In the genomic region with DNA sequence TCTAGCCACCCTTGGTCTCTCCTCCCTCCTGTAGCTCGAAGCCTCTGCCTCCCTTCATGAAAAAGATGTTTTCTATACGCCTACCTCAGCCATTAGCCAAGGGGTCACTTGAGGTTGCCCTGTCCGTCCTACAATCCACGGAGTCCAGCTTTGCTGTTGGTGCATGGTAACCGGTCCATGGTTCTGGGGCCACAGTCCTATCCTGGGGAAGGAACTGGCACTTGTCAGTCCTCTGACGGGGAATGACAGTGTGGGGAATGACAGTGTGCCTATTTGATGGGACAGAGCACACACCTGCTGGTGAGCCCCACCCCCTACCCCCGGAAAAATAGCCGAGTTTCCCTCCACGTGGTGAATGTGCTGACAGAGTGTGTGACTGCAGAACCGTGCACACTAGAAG, we compare ENCODE assay signal across 8 mouse cellular contexts.
DNase-seq lines count a peak whose midpoint lies in the region; ATAC-seq and TF ChIP-seq lines count a peak whose summit lies in the region.

No protein-coding gene starts in this region.

- H3K4me2 ChIP-seq in forebrain, embryonic 16.5 days (ENCODE audit: low read length), result peak overlapping the region; percentile 30
- H3K4me2 ChIP-seq in forebrain, embryonic 11.5 days (ENCODE audit: low read depth, low read length, severe bottlenecking), result no peak overlapping the region
- no peak overlapping the region for H3K4me2 ChIP-seq in kidney, postnatal 0 days (ENCODE audit: low read length)
- peak overlapping the region; percentile 44 for H3K4me2 ChIP-seq in hindbrain, embryonic 15.5 days
- peak overlapping the region; percentile 21 for H3K4me2 ChIP-seq in midbrain, embryonic 14.5 days (ENCODE audit: low read length)

- DNase-seq in forebrain, embryonic 11.5 days (ENCODE audit: low spot score), result no peak
- no peak for DNase-seq in kidney, postnatal 0 days (ENCODE audit: low spot score)
- DNase-seq in kidney, postnatal 14 days, result no peak
- DNase-seq in midbrain, embryonic 14.5 days, result no peak
- no peak for DNase-seq in spleen, adult 18-20 months
- no peak for DNase-seq in adrenal gland, postnatal 25 days

- H3K9me3 ChIP-seq in forebrain, embryonic 16.5 days (ENCODE audit: control insufficient read depth, low read length), result no peaks in the 10 kb centered on the region
- no peaks in the 10 kb centered on the region for H3K9me3 ChIP-seq in forebrain, embryonic 11.5 days (ENCODE audit: control insufficient read depth, low read length)
- H3K9me3 ChIP-seq in kidney, postnatal 0 days (replicated peaks; ENCODE audit: low read length), result no peaks in the 10 kb centered on the region
- H3K9me3 ChIP-seq in hindbrain, embryonic 15.5 days, result no peaks in the 10 kb centered on the region
- no peaks in the 10 kb centered on the region for H3K9me3 ChIP-seq in midbrain, embryonic 14.5 days (ENCODE audit: control insufficient read depth, low read length)

- 19% methylated on average over 10 of the region's 10 CpGs for WGBS in forebrain, embryonic 16.5 days
- 26% methylated on average over 10 of the region's 10 CpGs for WGBS in forebrain, embryonic 11.5 days
- WGBS in kidney, postnatal 0 days, result 17% methylated on average over 10 of the region's 10 CpGs
- WGBS in hindbrain, embryonic 15.5 days, result 19% methylated on average over 10 of the region's 10 CpGs
- WGBS in midbrain, embryonic 14.5 days, result 22% methylated on average over 10 of the region's 10 CpGs

- no peak overlapping the region for H3K9ac ChIP-seq in forebrain, embryonic 16.5 days (replicated peaks; ENCODE audit: low read depth, low read length)
- H3K9ac ChIP-seq in forebrain, embryonic 11.5 days (ENCODE audit: low read length), result no peak overlapping the region
- no peak overlapping the region for H3K9ac ChIP-seq in kidney, postnatal 0 days (ENCODE audit: low read depth, low read length)
- H3K9ac ChIP-seq in hindbrain, embryonic 15.5 days, result no peak overlapping the region
- H3K9ac ChIP-seq in midbrain, embryonic 14.5 days (replicated peaks; ENCODE audit: low read length), result no peak overlapping the region

- peak; percentile 23; the same call in 1 of the 2 replicates for ATAC-seq in forebrain, embryonic 16.5 days
- no peak for ATAC-seq in forebrain, embryonic 11.5 days (replicated peaks; ENCODE audit: low FRiP score)
- ATAC-seq in kidney, postnatal 0 days (replicated peaks; ENCODE audit: low FRiP score, low read depth), result peak; percentile 26; the same call in 1 of the 2 replicates
- ATAC-seq in hindbrain, embryonic 15.5 days (ENCODE audit: low FRiP score, low read depth), result peak; percentile 38; the same call in 1 of the 2 replicates
- no peak; the same call in 1 of the 2 replicates for ATAC-seq in midbrain, embryonic 14.5 days (ENCODE audit: low FRiP score, low TSS enrichment)

- peaks cover 3% of the 10 kb centered on the region; the same call in 1 of the 2 replicates for H3K4me1 ChIP-seq in forebrain, embryonic 16.5 days (replicated peaks; ENCODE audit: control insufficient read depth, insufficient read depth, low read length)
- no peaks in the 10 kb centered on the region for H3K4me1 ChIP-seq in forebrain, embryonic 11.5 days (replicated peaks; ENCODE audit: control insufficient read depth, insufficient read depth, low read length)
- no peaks in the 10 kb centered on the region for H3K4me1 ChIP-seq in kidney, postnatal 0 days (replicated peaks; ENCODE audit: insufficient read depth, low read length)
- peaks cover 8% of the 10 kb centered on the region for H3K4me1 ChIP-seq in hindbrain, embryonic 15.5 days (replicated peaks)
- no peaks in the 10 kb centered on the region for H3K4me1 ChIP-seq in midbrain, embryonic 14.5 days (ENCODE audit: control insufficient read depth, insufficient read depth, low read length)

- H3K27me3 ChIP-seq in forebrain, embryonic 16.5 days (replicated peaks; ENCODE audit: control insufficient read depth, insufficient read depth, low read length), result 0 out of 2 replicates have a peak, but pooled peaks cover 3% of the 10 kb centered on the region
- H3K27me3 ChIP-seq in forebrain, embryonic 11.5 days (ENCODE audit: control insufficient read depth, insufficient read depth, low read length), result no peaks in the 10 kb centered on the region
- H3K27me3 ChIP-seq in kidney, postnatal 0 days (ENCODE audit: insufficient read depth, low read length), result no peaks in the 10 kb centered on the region
- H3K27me3 ChIP-seq in hindbrain, embryonic 15.5 days, result peaks cover 6% of the 10 kb centered on the region; the same call in 1 of the 2 replicates
- no peaks in the 10 kb centered on the region for H3K27me3 ChIP-seq in midbrain, embryonic 14.5 days (ENCODE audit: control insufficient read depth, insufficient read depth, low read length)

- no peaks in the 10 kb centered on the region for H3K36me3 ChIP-seq in forebrain, embryonic 16.5 days (ENCODE audit: control insufficient read depth, insufficient read depth)
- no peaks in the 10 kb centered on the region for H3K36me3 ChIP-seq in forebrain, embryonic 11.5 days (ENCODE audit: control insufficient read depth, insufficient read depth, low read length)
- no peaks in the 10 kb centered on the region for H3K36me3 ChIP-seq in kidney, postnatal 0 days (ENCODE audit: insufficient read depth, low read length)
- no peaks in the 10 kb centered on the region for H3K36me3 ChIP-seq in hindbrain, embryonic 15.5 days
- no peaks in the 10 kb centered on the region for H3K36me3 ChIP-seq in midbrain, embryonic 14.5 days (ENCODE audit: control insufficient read depth, insufficient read depth, low read length)

- TF ChIP-seq CTCF in kidney, postnatal 0 days (IDR thresholded peaks at IDR 0.05; ENCODE audit: low read depth), result no peak

- no peak overlapping the region for H3K27ac ChIP-seq in forebrain, embryonic 16.5 days (ENCODE audit: low read length)
- no peak overlapping the region for H3K27ac ChIP-seq in forebrain, embryonic 11.5 days (ENCODE audit: low read depth, low read length)
- no peak overlapping the region; the same call in 1 of the 2 replicates for H3K27ac ChIP-seq in kidney, postnatal 0 days
- no peak overlapping the region for H3K27ac ChIP-seq in hindbrain, embryonic 15.5 days (replicated peaks)
- H3K27ac ChIP-seq in midbrain, embryonic 14.5 days (replicated peaks; ENCODE audit: low read depth, low read length), result no peak overlapping the region

- no peak overlapping the region for H3K4me3 ChIP-seq in forebrain, embryonic 16.5 days (replicated peaks; ENCODE audit: low read length)
- H3K4me3 ChIP-seq in forebrain, embryonic 11.5 days (ENCODE audit: low read depth, low read length), result no peak overlapping the region
- H3K4me3 ChIP-seq in kidney, postnatal 0 days (replicated peaks; ENCODE audit: low read depth, low read length), result no peak overlapping the region
- no peak overlapping the region for H3K4me3 ChIP-seq in hindbrain, embryonic 15.5 days
- no peak overlapping the region for H3K4me3 ChIP-seq in midbrain, embryonic 14.5 days (replicated peaks; ENCODE audit: low read depth, low read length)

Comparison
In these comparisons a context has a peak if more than half of its experiments do, and no peak if none do; other contexts are left out.
1. ATAC-seq: peak in forebrain, embryonic 16.5 days (single experiment), kidney, postnatal 0 days (single experiment) and hindbrain, embryonic 15.5 days (single experiment); none in forebrain, embryonic 11.5 days (single experiment) and midbrain, embryonic 14.5 days (single experiment).
2. H3K4me2 ChIP-seq: peak in forebrain, embryonic 16.5 days (single experiment), hindbrain, embryonic 15.5 days (single experiment) and midbrain, embryonic 14.5 days (single experiment); none in forebrain, embryonic 11.5 days (single experiment) and kidney, postnatal 0 days (single experiment).